Mouse (Mus musculus): ENCODE measurements around the gene Rhno1.
A peak's percentile ranks its signal among the peaks of the same experiment; 100 is the strongest.

Gene Rhno1

DNA sequence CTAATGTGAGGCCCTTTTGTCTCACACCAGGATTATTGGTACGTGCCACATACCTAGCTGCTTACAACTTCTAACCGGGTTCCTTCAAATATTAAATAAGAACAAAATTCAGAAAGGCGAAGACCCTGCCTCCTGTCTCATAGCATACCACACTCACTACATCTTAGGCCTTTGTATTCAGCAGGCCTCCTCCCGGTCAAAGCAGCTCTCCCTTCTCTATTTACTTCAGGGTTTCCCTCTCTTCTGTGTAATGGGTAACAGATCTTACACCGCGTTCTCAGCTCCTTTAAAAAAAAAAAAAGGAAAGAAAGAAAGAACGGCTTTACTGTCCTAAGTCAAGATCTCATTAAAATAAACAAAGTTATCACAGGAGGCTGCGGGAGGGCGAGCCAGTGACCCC is 810 bp downstream of the Rhno1 start:
- no peak for DNase-seq

DNA sequence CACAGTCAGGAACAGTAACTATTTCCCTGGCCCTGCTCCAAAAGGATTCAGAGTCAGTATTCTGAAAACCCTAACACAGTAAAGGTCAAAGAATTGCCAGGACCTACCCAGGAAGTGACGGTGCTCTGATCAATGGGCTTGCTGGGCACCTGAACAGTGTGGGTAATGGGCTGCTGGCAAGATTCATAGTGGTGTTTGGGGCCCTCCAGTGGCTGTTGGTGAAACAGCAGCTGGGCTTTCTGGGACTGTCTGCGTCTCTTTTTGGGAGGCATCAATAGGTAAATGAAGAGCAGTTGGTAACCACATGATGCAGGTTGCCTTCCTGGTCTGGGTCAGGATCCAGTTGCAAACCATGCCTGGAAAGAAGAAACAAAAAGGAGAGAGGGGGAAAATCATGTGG is 3.7 kb downstream of the Rhno1 start:
- DNase-seq: peak; percentile 50

DNA sequence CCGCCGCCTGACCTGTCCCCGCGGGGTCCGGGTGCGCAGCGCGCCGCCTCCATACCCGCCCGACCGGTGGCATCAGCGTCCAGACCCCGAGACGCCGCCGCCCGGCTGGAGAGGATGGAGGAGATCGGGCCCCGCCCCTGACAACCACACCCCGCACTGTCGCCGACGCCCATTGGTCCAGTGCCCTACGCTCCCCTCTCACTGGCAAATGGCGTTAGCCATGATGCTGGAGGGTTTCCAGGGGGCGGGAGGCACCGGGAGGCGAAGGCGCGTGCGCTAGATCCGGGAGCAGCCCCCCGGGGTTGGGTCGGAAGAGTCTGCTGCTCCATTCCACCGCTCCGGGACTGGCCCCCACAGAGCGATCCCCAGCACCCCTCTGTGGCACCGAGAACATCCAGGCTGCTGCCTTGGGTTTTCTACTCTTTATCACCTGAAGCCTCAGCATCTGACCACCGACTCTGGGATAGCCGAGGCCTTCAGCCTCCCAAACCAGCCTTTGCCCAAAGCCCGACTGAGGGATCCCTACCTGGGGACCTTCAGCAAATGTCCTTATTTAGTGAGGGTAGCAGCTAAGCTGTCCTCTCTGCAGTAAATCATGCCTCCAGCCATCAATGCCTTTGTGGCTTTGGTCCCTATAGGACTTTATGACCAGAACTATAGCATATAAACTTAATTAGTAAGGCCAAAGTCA is 6.8 kb downstream of the Rhno1 start, which contains the start of gene Tulp3:
Gene Tulp3, minus strand, starts transcription at position 126 of the 691 bp plus-strand sequence.
- DNase-seq: peak; percentile 94

DNA sequence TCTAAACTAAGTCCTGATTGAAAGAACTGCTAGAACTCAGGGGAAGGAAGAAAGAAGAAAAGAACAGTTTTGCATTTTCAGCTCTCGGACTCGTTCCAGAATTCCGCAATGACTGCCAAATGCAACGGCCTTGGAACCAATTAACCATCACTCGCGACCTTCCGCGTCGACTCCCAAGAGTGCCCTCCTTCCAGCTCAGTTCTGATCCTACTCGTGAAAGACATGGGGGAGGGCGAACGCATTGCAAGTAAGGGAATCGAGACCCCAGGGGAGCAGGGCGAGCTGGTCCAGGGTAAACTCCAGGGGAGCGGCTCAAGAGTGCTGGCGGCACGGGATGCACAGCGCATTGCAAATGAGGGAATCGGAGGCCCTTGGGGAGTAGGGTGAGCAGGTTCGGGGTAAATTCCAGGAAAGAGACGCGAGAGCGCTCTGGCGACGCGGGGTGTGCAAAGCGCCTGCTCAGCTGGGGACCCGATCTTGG is 7.5 kb downstream of the Rhno1 start:
- DNase-seq: peak; percentile 24

DNA sequence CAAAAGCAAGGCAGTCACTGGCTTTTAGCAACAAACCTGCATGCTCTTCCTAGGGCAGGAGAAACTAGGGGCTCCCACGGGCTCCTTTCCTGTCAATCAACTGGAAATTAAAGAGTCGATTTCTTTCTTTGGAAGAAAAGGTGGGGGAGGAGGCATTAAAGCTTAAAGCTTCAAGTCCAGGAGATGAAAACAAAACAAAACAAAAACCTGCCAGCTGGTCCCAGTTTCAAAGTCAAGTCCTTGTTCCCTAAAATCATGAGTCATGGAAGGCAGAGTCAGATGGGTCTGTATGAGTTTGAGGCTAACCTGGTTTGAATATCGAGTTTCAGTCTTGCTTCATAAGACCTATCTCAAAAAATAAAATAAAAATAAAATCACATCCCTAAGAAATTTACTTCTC is 8.6 kb downstream of the Rhno1 start:
- DNase-seq: no peak

DNA sequence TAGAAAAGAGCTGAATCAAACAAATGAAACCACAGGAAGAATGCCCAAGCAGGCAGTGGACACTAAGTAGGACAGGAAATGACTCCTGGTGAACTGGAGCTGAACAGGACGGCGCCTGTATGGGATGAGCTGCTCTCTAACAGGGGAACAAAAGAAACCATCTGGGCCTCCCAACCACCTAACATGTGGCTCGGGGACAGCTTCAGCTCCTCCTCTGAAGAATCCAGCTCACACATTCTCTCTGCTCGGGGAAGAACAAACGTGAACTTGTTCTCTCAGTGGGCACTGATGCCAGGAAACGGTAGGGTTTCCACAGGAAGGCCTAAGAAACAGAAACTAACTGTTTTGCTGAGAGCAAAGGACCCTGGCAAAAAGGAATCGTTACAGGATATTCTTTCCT is 13.0 kb downstream of the Rhno1 start:
- no peak for DNase-seq

DNA sequence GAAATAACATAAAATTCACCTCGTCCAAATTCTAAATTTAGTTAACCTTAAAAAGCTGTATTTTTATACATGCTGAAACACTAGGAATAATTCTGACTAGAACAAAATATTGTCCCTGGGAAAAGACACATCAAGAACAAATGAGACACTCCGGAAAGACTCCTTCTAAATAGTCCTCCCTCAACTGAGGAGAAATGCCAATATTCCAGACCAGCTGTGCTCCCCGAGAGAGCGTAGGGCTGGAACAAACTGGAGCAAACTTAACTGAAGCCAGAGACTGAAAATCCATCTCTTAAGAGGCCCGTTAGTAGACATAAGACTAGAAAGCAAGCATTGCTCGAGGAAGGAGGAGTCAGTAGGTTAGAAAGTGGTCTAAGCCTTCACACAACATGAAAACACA is 15.9 kb downstream of the Rhno1 start:
- DNase-seq: no peak

DNA sequence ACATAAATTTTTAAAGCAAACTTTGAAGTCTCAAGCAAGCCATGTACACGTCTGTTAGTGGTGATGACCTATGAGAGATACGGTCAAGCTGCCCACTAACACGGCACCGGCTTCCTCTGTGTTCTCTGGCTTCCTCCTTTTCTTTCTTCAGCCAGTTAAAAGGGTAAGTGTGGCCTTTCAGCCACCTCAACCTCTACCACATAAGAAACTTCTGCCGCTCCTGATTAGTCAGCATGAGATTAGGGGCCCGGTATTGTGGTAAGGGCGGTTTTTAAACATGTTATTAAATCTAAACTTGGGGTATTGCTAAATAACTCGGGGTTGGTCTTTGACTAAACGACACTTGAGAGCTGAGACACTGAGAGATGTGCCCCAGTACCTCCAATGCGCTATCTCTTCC is 17.1 kb downstream of the Rhno1 start:
- DNase-seq: no peak

DNA sequence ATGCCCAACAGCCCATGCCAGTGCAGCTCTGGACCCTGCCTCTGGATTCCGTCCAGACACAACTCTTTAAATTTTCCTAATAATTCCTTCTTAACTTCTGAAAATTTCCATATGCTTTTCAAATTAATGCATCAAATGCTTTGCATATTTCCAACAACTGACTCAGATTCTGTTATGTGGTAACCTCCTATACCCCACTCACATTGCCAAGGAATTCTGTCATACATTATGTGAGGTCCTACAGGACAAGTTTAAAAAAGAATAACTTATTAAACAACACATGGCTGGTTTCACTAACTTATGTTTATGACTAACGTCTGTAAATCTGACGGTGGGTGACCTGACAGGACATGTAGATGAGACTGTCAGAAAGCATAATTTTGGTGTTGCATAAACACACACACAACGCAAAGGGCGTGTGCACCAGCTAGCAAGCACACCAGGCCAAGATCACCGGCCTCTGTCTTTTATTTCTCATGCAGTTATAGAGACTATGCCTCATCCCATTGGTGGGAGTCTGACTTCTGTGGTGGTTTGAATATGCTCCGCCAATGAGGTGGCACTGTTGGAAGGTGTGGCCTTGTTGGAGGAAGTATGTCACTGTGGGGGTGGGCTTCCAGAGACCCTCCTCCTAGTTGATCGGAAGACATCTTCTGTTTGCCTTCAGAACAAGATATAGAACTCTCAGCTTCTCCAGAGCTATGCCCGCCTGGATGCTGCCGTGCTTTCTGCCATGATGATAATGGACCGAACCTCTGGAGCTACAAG is 20.6 kb downstream of the Rhno1 start:
- no peak for DNase-seq

DNA sequence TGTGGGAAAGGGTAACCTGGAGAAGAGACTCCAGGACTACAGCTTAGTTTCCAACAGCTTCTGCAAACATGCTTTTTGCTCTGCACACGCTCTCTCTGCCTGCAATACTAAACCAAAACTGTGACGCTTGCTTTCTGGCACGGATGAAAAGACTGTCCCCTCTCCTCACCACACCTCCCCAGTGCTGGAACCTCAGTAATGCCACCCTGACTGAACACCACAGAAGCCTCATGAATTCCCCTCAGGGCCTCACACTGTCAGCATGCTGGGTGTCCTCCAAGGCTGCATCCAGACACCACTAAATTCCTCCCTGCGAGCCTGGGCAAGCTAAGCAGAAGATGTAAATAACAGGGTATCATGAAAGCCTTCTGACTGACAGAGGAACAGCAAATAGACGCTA is 23.8 kb downstream of the Rhno1 start:
- DNase-seq: no peak

DNA sequence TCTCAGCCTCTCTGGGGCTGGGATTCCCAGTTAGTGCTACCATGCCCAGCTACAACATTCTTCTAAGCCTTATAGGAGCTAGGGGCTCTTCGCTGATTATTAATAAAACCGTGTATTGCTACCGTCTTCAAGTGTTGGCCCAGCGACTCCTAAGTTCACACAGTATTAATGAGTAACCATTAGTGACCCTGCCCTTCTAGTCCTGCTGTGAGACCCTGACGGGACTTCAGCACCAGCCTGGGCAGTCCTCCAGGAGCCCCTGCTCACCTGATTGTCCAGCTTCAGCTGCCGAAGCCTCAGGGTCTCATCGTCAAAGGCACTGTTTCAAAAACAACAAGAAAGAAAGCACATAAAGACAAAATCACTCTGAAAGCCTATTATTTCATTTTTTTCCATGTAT is 25.2 kb downstream of the Rhno1 start:
- no peak for DNase-seq

DNA sequence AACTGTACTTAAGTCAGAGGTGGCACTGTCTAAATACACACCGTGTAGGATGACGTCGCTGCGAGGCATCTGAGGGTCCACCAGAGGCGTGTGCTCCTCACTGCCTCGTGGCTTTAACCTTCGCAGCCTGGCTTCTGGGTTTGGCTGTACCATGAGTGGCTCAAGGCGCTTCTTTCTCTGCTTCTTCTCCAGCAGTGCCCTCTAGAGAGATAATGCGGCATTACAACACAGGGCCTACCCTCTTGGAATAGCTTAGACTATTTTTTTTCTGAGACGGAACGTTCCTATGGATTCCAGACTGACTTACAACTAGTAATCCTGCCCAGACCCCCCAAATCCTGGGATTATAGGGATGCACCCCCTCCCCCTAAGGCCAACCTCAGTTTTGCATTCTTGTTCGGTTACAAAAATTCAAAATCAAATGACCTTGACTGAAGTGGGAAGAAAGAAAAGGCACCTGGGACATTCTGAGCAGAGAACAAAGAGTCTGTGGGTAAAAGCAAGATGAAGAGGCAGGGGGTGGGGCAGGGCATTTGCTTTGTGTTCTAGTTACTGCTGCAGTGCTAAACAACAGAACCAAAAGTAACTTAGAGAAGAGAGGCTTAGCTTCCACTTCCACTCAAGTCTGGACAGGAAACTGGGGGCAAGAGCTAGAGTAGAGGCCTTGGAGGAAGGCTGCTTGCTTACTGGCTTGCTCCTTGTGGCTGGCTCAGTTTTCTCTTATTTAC is 28.1 kb downstream of the Rhno1 start:
- DNase-seq: peak; percentile 64

DNA sequence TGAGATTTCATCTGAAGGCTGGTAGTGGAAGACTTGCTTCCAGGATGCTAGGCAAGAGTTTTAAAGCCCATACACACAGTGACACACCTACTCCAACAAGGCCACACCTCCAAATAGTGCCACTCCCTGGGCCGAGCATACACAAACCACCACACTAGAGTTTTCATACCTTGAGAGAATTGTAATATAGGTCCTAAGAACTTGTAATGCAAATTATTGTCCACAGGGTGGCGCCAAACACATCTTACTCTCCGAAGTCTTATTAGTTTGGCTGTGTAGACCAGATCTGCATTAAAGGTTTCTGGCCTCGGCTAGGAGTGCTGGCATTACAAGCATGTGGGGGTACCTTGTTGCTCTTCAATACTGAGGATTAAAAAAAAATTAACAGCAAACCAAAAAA is 44.4 kb downstream of the Rhno1 start:
- peak; percentile 47 for DNase-seq

DNA sequence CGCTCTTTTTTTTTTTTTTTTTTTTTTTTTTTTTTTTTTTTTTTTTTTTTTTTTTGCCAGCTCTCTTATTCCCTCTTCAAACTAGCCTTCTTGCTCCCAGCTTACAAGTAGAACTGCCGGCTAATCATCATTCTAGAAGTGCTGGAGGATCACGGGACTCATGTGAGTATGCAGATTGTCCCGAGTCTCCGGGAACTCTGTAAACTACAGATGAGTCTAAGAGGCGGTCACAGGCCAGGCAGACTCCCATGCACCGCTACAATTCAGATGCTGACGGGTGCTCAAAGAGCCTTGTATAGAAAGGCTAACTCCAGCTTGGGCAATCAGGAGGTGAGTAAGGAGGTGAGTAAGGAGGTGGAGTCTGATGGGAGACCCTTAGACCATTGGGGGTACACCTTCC is 47.1 kb downstream of the Rhno1 start:
- DNase-seq: no peak

DNA sequence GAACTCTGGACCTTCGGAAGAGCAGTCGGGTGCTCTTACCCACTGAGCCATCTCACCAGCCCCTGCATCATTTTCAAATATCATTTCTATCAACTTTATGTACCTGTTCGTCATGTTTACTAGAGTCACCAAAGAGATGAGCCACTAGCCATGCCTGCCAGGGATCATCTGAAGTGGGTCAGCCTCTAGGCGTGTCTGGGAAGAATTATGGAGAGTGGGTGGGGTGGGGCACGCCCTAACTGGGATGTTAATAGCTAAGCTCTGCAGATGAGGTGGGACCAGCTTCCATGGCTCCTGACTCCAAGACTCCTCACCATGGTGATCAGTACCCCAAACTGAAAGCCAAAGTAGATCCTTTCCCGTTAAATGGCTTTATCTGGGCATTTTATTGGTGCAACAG is 47.9 kb downstream of the Rhno1 start:
- no peak for DNase-seq

DNA sequence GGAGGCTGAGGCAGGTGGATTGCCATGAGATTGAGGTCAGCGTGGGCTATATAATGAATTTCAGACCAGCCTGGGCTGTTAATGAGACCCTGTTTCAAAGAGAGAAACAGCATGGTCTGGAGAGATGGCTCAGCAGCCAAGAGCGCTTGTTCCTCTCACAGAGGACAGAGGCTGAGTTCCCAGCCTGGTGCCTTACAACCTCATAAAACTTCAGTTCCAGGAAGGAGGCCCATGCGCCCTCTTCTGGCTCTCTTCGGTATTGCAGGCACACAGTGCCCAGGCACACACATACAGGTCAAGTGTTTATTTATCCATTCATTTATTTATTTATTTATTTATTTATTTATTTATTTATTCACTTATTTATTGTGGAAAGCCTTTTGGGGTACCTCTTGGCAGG is 54.4 kb downstream of the Rhno1 start:
- DNase-seq: peak; percentile 73

All from liver (tissue).